Mouse (Mus musculus) mature B cell (primary cell): ENCODE results near the gene Lhpp.

Experiments used
- in situ Hi-C: fragments of 300-500 bp; cut with MboI; formaldehyde crosslinking; loops from 2 replicates; pipeline ENCODE4 v1.14.3; 2019

Lhpp gene

DNA sequence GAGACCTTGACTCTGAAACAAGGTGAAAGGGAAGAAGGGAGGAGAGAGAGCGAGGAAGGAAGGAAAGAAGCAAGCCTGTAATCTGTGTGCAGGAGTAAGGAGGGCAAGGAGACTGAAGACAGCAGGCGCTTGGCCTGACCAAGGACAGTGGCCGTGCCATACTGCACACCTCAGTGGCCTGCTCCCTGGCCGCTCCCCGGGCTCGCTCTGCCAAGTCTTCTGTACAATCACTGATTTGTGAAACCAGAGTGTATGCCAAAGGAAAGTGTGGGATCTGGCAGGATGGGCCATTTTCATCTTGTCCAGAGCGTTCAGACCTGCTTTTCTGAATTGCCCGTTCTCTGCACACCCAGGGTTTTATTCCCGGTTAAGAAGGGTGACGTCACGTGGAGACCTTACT is 70.9 kb downstream of the Lhpp start:
- in situ Hi-C loops: no loop called here

GRCm38 (mm10) chr7:132681831-132682230 is 71.4 kb downstream of the Lhpp start:
- in situ Hi-C loops: no loop called here

DNA sequence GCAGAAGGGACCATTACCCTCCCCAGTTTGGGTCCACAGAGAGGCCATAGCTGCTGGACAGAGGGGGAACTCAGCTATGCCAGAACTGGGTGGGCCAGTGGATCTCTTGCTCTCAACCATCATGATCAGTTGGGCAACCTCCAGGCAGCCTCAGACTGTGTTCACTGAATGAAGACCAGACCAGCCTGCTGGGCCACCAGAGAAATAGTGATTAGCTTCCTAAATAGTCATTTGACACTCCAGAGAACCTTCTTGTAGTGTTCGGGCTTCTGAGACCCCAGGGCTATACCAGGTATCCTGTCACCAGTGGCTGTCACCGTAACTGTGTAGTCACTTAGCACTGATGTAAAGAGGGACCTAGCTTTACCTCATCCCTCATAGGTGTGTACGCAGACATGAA is 71.9 kb downstream of the Lhpp start:
- in situ Hi-C loops: no loop called here

DNA sequence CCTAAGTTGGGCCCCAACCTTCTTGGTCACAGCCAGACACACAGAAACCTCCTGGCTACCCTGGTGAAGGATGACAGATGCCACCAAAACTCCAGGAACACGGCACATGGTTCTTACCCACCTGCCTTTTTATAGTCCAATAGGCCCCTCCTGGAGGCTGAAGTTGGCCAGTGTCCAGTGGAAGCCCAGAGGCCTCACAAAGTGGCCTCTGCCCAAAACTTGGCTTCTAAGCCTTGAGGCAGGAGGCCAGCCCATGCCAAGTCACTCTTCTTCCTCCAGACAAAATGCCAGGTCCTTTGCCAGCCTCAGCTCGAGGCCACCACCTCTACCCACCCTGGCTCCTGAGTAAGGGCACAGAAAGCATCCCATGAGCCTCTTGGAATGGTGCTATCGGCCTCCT is 72.5 kb downstream of the Lhpp start:
- in situ Hi-C loops: no loop called here

- in situ Hi-C loops: no loop called here
These were observed 73.5 kb downstream of the Lhpp start for GRCm38 (mm10) chr7:132683923-132684322.

DNA sequence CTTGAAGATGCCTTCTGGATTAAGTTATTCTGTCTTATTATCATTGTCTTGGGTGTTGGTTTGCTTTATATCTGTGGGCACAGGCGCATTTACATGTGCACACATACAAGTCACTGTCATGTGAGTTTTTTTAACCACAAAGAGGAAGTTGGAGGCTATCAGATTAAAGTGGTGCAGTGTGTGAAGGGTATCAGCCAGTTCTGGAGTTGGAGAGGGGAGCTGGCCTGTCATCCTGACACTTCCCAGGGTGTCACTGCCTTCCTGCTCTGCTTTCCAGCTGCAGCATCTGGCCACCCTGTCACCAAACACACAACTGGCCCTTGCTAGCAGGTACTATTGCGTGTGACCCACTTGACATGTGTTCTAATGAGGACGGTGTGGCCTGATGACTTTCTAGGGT is 76.1 kb downstream of the Lhpp start:
- in situ Hi-C loops: no loop called here

GRCm38 (mm10) chr7:132687897-132688296 is 77.5 kb downstream of the Lhpp start:
- in situ Hi-C loops: no loop called here

- in situ Hi-C loops: no loop called here
These were observed 78.3 kb downstream of the Lhpp start for GRCm38 (mm10) chr7:132688721-132689120.

DNA sequence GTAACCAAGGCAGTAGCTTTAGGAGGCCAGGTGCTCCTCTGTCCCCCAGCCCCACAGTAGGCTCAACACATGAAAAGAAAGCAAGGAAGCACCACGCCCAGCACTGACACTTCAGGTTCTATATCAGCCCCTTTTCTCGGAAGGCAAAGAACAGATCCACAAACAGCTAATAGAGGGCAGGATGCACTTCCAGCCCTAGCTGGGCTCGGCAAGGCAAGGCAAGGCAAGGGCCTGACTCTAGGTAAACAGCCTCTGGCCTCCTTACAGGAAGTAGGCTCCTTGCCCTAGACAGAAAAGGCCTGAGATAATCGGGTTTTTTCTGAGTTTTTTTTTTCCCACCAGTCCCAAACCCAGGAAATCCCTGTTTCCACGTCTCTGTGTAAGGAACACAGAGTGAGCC is 79.3 kb downstream of the Lhpp start:
- in situ Hi-C loops: no loop called here

- in situ Hi-C loops: no loop called here
These were observed 80.5 kb downstream of the Lhpp start for GRCm38 (mm10) chr7:132690716-132691472.

DNA sequence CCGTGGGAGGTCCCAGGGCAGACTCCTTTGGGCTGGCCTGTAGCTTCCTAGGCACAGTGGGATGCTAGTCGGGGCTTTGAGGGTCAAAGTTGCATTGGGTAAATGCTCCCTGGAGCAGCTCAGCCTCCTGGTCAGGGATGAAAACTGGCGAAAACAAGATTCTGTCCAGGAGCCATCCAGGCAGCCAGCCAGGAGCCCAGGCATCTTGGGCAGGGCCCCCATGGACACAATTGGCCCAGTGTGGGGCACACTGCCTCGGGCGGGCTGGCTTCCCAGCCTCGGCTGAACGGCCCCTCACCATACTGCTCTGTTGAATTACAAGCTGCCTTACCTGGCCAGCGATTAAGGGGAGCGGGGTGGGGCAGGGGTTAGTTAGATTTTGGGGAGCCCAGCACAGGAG is 82.3 kb downstream of the Lhpp start:
- in situ Hi-C loops: no loop called here

GRCm38 (mm10) chr7:132693561-132693960 is 83.1 kb downstream of the Lhpp start:
- in situ Hi-C loops: no loop called here

GRCm38 (mm10) chr7:132697258-132697796 is 86.9 kb downstream of the Lhpp start:
- in situ Hi-C loops: no loop called here

DNA sequence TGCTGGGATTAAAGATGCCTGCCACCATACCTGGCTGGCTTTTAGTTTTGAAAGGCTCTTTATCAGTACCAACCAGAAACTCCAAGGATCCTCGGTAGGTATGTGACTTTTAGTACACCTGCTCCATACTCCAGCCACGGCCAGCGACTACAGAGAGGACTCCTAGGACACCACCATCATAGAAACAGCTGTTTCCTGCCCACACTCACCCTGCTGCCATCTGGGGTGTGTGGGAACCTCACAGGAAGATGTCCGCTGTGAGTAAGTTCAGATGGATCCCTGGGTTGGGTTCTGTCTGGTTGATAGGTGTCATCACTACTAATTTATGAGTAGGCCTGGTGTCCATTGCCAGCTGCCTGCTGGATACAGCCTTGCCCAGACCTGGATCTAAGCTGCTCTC is 88.3 kb downstream of the Lhpp start:
- in situ Hi-C loops: no loop called here

GRCm38 (mm10) chr7:132699165-132699564 is 88.7 kb downstream of the Lhpp start:
- in situ Hi-C loops: no loop called here

DNA sequence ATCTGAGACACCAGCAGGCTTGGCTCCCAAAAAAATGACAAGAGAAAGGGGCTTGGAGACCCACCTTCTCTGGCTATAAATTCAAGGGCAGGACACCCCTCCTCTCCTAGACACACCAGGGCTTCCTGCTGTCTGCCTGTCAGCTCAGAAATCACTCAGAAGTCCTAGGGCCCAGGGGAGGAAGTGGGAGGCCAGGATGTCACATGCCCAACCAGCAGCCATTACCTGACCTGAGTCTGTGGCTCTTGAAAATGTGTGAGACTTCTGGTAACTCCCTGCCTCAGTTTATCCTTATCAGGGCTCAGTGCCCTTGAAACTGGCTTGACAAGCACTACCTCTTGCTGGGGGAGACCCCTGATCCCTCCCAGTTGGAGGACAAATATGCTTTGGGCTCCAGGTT is 89.2 kb downstream of the Lhpp start:
- in situ Hi-C loops: no loop called here

- in situ Hi-C loops: no loop called here
These were observed 89.7 kb downstream of the Lhpp start for GRCm38 (mm10) chr7:132700107-132700506.

GRCm38 (mm10) chr7:132701412-132701811 is 91.0 kb downstream of the Lhpp start:
- in situ Hi-C loops: no loop called here

DNA sequence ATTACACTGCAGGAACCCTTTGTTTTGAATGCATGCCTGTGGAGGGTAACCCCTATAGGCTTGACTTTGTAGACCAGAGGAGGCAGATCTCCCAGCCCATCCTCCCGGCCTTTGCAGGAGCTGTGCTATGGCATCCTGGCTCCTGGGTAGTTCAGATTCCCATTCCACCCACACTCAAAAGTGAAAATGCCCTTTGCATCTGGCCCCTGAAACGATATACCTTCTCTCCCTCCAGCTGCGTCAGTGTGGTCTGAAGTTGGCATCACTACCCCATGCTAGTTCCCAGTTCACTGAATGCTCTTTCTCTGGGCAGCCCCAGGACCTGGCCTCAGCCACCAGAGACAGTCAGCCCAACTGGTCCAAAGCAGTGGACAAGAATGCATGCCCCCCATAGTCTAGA is 91.6 kb downstream of the Lhpp start:
- in situ Hi-C loops: no loop called here

- in situ Hi-C loops: no loop called here
These were observed 92.1 kb downstream of the Lhpp start for GRCm38 (mm10) chr7:132702492-132703070.

DNA sequence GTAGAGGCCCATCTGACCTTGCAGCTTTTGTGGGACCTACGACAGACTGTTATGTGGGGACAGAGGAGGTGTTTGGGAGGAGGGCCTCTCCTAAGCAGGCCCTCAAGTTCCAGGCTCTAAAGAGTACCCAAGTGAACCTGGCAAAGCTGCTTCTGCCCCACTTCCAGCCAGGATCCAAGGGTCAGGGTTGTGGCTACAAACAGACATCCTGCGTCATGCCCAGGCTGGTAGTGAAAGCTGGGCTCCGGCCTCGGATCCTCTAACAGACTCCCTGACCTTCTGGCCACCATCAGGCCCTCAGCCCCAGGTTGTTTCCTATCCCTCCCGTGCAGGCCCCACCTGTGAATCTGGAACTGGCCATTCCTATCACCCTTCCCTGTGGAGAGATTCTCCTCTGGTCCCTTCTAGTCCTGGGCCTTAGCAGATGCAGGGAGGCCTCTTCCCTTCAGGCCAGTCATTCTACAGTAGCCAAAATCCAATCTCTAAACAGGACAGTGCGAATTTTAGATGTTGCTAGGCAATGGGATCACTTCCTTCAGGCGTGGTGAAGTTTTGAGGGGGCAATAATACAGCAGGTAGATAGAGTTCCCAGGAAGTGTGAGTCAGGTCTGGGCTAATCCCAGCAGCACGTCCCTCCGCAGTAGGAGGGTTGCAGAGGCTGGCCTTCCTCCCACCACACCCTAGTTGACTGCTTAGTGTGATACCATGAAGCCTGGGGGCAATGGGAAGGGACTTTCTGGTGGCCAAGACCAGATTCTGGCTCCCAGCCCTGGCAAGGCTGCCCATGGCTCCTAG is 93.3 kb downstream of the Lhpp start:
- in situ Hi-C loops: no loop called here

GRCm38 (mm10) chr7:132704310-132704875 is 94.0 kb downstream of the Lhpp start:
- in situ Hi-C loops: no loop called here
